10 mouse cellular contexts compared by ENCODE assay signal in the genomic region with DNA sequence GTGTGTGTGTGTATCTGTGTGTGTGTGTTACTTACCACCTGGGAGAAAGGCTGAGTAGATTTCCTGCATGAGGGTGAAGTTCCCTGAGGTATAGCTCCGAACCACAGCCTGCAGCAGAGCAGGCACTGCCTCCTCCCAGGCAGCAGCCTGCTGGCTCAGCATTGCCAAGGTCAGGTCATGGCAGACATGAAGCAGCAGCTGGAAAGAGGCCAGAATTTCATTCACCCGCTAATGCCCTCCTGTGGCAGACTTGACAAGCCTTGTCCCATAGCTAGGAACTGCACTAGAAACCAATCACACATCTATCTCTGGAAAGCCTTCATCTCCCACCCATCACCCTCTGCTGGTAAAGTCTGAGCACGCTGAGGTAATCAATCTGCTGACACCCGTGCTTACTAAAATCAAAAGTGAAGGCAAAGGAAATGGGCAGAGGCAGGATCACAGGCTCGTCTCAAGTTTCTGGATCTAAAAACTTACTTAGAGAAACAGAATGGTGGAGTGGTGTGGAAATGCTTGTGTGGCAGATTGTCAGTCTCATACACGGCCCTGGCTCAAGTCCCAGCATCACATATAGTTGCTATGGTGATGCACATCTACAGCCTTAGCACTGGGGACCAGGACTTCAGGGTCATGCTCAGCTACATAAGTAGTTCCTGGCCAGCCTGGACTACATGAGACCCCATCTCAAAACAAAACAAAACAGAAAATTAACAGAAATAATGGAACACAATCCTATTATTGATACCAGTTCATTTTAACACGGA. TPM values are rescaled to one million over a fixed set of nuclear protein-coding genes. Genes with fewer than 3 reads are reported as not detected.
A peak's percentile ranks its signal among the peaks of the same experiment; 100 is the strongest.
DNase-seq lines count a peak whose midpoint lies in the region; ATAC-seq lines count a peak whose summit lies in the region.
"Had no signal": no experiment of that assay in that cellular context is flagged by ENCODE, and none has a peak within 500 bp of the region (broad histone marks: within the 10 kb centered on the region; RNA-seq: fewer than 3 reads in every experiment).

No protein-coding gene starts in this region.

- H3K27ac ChIP-seq in heart, embryonic 15.5 days, result peak overlapping the region; percentile 85
- H3K27ac ChIP-seq: embryonic facial prominence, embryonic 15.5 days; macrophage had no signal

- no peaks in the 10 kb centered on the region for H3K27me3 ChIP-seq in heart, embryonic 15.5 days
- H3K27me3 ChIP-seq: embryonic facial prominence, embryonic 15.5 days had no signal

- peak; percentile 50 for ATAC-seq in frontal cortex, adult (ENCODE audit: low TSS enrichment)
- peak; percentile 61 for ATAC-seq in heart, embryonic 15.5 days (replicated peaks; ENCODE audit: insufficient number of reproducible peaks, insufficient read depth, low FRiP score, low read depth)

- WGBS in heart, embryonic 15.5 days, result 42% methylated on average over 7 of the region's 7 CpGs

- H3K9me3 ChIP-seq in heart, embryonic 15.5 days (replicated peaks), result no peaks in the 10 kb centered on the region
- H3K9me3 ChIP-seq: embryonic facial prominence, embryonic 15.5 days had no signal

- H3K4me1 ChIP-seq in heart, embryonic 15.5 days (replicated peaks), result peaks cover 26% of the 10 kb centered on the region
- H3K4me1 ChIP-seq: embryonic facial prominence, embryonic 15.5 days had no signal

- no peak for DNase-seq in frontal cortex, postnatal 25 days (ENCODE audit: low spot score in 2 of 2)
- DNase-seq in CD4-positive helper T cell, adult 2 months (ENCODE audit: low read depth, low spot score), result peak; percentile 24
- peak; percentile 84 for DNase-seq in cerebellum, adult 9-10 months
- DNase-seq in layer of hippocampus, postnatal 10 days (ENCODE audit: low spot score in 2 of 2), result peak; percentile 35 to 43
- peak; percentile 53 for DNase-seq in retina, postnatal 1 day
- DNase-seq in yolk sac, embryonic 10.5 days (ENCODE audit: low spot score), result no peak

- H3K36me3 ChIP-seq in heart, embryonic 15.5 days, result peaks cover 42% of the 10 kb centered on the region

- H3K9ac ChIP-seq in heart, embryonic 15.5 days, result no peak overlapping the region
- H3K9ac ChIP-seq: embryonic facial prominence, embryonic 15.5 days had no signal

- H3K4me3 ChIP-seq in heart, embryonic 15.5 days, result no peak overlapping the region
- H3K4me3 ChIP-seq: embryonic facial prominence, embryonic 15.5 days had no signal

- no peak overlapping the region for H3K4me2 ChIP-seq in heart, embryonic 15.5 days
- H3K4me2 ChIP-seq: embryonic facial prominence, embryonic 15.5 days had no signal

RNA-seq across cellular contexts. Expression of a gene that starts 22.6 kb away (rescaled TPM):
- polyA plus RNA-seq in heart, embryonic 15.5 days (2015; fragmentation: Nextera tagmentation; extraction: Ambion mirVana), result 67.6 and 81.1 TPM in 2 replicates
- 10 to 100 TPM; 45.9 to 51.1 TPM for total RNA-seq in layer of hippocampus, postnatal 10 days (2021)

RNA-seq across cellular contexts. Expression of a gene that starts 33.6 kb away (rescaled TPM):
- not detected in 2 replicates for polyA plus RNA-seq in heart, embryonic 15.5 days (2015; fragmentation: Nextera tagmentation; extraction: Ambion mirVana)
- not detected for total RNA-seq in layer of hippocampus, postnatal 10 days (2021)
- polyA plus RNA-seq: embryonic facial prominence, embryonic 15.5 days; macrophage had no signal

RNA-seq across cellular contexts. Expression of a gene that starts 41.8 kb away (rescaled TPM):
- polyA plus RNA-seq in heart, embryonic 15.5 days (2015; fragmentation: Nextera tagmentation; extraction: Ambion mirVana), result 9.6 and 13.3 TPM in 2 replicates
- total RNA-seq in layer of hippocampus, postnatal 10 days (2021), result 10 to 100 TPM; 17.5 to 18.5 TPM

RNA-seq across cellular contexts. Expression of a gene that starts 44.9 kb away (rescaled TPM):
- 99.6 and 102 TPM in 2 replicates for polyA plus RNA-seq in heart, embryonic 15.5 days (2015; fragmentation: Nextera tagmentation; extraction: Ambion mirVana)
- 10 to 100 TPM; 30.3 to 34.9 TPM for total RNA-seq in layer of hippocampus, postnatal 10 days (2021)

Comparison
In these comparisons a context has a peak if more than half of its experiments do, and no peak if none do; other contexts are left out.
1. DNase-seq: peak in CD4-positive helper T cell, adult 2 months (single experiment), cerebellum, adult 9-10 months (single experiment), layer of hippocampus, postnatal 10 days (2 of 2) and retina, postnatal 1 day (single experiment); none in frontal cortex, postnatal 25 days (0 of 2) and yolk sac, embryonic 10.5 days (single experiment).